Mouse (Mus musculus): ENCODE measurements around the gene Trim14. TPM values are rescaled to one million over a fixed set of nuclear protein-coding genes. Genes with fewer than 3 reads are reported as not detected.

Gene Trim14
- total RNA-seq, 2 experiments from 2014 or later = 0.50 to 0.76 TPM

DNA sequence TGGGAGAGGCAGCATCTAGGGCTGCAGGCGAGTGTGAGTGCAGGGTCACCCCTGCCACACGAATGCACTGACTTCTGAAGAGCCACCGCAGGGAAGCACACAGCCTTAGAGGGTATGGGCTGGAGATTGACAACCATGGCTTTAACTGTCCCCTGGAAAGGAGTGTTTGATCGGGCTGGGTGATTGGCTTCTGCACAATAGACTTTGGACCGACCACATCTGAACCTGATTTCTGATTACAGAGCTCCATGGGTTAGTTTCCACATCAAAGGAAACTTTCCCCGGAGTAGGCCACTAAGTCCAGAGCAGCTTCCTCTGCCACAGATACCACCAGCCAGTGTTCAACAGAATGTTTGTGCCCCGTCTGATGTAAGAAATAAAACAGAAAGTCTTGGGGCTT lies 6.2 kb downstream of the Trim14 start:
- DNase-seq (ENCODE audit: low spot score) = no peak

DNA sequence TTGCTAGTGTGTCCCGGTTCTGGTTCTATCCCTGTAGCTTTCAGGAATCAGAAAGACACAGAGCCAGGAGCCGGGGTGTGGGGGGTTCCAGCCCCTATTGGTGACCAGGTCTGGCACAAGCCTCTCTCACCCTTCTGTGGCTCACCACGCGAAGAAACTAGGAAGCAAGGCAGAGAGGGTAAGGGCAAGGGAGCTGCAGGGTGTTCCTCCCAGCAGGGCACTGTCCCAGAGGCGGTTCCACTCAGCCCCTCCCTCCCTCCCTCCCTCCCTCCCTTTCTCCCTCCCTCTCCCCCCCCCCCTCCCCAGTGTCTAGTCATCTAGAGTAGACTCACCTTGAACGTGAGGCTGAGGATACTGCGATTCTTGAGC lies 8.4 kb downstream of the Trim14 start:
- DNase-seq (ENCODE audit: low spot score) = no peak

DNA sequence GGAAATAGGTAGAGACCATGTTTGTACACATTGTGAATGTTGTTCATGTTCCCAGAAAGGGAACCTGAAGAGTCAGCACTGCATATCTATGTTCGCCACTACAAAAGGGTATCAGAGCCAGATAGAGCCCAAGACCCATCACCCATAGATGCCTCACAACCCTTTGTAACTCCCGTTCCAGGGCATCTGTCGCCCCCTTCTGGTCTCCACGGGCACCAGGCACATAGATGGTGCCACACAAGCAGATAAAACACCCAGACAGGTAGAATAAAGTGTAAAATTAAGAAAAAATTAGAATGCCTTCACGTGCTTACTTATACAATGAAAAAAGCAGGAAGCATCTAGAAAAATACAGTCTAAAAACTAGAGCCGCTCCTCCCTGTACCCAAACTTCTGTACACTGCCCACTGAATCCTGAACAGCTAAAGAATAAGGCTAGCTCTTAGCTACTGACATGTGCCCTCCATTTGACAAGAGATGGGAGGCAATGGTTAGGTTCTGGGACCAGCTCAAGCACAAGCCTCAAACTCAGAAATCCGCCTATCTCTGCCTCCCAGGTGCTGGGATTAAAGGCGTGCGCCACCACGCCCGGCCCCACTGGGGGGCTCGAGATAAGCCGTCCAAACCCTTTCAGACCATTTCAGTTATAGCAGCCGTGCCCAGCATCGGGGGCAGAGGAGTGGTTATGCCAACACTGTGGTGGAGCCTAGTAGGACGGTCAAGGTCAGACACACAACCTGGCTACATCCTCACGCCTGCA lies 9.0 kb downstream of the Trim14 start:
- DNase-seq (ENCODE audit: low spot score) = no peak

DNA sequence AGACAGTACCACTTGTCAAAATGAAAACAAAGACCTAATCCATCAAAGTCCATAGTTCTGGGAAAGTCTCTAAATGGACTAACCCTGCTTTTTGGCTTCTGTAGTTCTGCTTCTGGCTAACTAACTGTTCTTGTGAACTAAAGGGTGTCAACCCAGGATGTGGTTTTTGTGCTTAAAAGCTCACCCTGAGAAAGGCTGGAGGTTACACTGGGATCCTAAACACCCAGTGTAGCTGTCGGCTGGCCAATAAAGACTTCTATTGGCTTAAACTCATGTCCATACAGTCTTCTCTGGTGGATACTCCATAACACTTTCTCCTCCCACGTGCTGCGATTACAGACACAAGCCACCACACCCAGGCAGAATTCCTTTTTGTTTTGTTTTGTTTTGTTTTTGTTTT lies 9.7 kb downstream of the Trim14 start:
- DNase-seq (ENCODE audit: low spot score) = no peak

DNA sequence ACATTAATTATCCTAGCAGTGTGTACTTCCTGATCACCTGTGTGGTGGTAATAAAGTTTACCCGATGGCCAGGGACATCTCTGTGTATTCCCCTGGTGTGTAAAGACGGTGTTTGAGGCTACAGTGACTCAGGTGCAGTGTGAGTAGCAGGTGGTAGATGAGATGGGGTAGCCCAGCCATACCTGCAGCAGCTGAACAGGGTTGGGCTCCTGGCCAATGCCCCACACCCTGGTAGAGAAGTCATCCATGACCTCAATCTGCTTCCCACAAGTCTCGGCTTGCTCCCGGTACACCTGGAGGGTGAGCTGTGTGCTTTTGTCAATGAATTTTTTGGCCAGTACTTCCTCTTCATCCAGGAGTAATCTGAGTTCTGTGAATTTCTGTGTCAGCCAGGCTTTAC lies 12.6 kb downstream of the Trim14 start:
- no peak for DNase-seq (ENCODE audit: low spot score)

DNA sequence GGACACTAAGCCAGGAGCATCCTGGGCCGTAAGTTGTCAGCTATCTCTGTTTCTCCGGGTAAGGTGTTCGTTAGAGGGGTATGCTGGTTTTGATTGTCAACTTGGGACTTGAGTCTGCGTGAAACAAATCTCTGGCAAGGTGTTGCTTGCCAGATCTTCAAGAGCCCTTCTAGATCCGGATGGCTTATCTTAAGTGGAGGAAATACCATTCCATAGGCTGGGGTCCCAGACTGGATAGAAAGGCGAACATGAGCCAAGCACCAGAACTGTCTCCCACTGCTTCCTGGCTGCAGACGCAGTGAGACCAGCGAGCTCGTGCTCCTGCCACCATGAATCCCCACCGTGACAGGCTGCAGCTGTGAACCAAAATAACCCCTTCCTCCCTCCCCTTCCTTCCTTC lies 14.5 kb downstream of the Trim14 start:
- no peak for DNase-seq (ENCODE audit: low spot score)

DNA sequence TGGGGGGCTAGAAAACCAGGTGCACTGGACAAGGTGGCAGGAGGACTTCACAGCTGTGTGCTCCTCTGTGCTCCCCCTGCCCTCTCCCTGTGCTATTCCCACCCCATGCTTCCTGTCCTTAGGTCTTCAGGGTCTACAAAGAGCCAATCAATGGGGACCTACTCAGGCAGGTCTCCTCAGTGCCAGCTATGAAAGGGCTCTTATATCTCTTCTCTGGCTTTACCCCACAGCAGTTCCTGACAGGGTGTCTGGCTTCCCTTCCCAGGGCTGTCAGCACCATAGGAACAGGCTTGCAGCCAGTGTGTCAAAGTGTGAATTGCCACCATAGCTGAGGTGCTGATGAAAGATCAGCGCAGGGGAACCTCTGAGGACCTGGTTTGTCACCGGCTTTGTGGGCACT lies 15.4 kb downstream of the Trim14 start:
- DNase-seq (ENCODE audit: low spot score) = no peak

DNA sequence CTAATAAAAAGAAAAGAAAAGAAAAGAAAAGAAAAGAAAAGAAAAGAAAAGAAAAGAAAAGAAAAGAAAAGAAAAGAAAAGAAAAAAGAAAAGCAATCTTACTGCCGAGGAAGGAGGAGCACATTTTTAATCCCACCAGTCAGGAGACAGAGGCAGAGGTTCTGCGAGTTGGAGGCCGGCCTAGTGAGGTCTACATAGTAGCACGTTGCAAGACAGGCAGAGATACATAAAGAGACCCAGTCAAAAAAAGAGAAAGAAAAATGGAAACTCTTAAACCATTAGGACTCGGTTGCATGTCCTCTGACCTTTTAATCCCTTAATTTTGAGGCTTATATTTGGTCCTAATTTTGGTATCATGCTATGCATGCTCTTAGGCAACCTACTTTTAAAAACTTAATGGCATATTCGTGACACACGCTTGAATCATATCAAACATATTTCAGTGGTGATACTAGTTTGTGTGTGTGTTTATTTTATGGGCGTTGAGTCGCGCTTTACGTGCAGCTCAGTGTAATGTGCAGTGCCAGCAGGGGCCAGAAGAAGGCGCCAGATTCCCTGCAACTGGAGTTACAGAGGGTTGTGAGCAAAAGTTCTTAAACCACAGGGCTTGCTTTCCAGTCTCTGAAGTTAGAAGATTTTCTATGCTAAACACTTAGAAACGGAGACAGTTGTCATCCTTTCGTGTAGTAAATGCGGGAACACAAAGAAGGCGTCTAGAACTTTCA lies 28.0 kb downstream of the Trim14 start:
- peak; percentile 77 for DNase-seq (ENCODE audit: low spot score)

DNA sequence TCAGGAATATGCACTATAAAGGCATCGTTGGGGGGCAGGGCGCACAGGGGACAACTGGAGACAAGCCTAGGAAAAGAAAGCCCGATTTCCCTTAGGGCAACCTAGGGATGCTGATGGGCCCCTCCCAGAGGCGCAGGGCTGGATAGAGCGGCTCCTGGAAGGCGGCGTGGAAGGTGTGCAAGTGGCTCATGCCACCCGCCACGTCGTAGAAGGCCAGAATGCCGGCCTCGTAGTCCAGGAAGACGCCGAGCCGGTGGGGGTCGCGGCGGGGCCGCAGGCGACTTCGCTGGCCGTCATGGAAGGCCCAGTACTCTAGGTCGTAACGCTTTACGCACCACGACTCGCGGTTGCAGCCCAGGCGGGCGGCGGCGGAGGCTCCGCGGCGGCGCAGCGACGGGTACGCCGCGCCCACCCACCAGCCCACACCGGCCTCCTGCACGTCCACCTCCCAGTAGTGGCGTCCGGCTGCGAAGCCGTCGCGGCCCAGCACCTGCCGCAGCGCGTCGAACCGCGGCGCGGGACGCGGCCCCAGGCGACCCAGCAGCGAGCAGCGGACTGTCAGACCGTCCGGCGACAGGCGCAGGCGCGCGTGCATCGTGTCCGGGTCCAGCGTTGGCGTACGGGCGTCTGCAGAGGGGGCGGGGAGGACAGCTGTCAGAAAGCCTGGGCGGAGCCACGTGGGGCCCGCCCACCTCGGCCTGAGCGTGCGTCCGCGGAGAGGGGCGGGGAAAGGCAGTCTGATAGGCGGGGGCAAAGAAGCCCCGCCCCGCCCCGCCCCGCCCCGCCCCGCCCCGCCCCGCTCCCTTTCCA lies 28.9 kb downstream of the Trim14 start:
- peak; percentile 97 for DNase-seq (ENCODE audit: low spot score)

DNA sequence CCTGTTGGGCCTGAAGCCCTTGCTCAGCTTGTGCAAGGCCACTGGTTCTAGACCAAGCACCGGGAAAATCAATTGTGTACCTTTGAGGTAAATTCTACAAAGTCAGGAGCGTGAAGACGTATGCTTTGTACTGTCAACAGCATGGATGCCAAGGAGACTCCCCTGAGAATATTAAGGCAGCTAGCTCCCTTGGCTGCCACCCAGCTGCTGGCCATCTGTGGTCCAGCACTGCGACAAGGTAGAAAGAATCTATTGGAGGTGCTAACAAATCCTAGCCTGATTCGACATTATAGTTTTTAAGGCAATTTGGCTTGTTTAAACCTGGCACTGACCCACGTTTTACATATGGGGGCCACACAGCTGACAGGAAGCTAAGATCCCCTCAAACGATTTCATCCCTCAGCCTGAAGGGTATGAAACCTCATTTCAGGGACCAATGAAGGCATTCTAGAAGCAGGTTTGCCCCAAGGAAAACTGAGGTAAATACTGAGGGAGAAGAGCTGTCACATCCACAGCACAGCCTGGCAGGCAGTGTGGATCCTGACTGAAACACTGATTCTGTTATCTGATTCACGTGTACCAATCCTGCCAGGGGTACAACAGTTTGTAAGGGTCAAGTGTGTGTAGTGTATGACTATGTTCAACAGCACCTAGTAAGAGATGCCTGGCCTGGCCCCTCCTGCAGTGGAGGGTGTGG lies 30.4 kb downstream of the Trim14 start:
- no peak for DNase-seq (ENCODE audit: low spot score)

DNA sequence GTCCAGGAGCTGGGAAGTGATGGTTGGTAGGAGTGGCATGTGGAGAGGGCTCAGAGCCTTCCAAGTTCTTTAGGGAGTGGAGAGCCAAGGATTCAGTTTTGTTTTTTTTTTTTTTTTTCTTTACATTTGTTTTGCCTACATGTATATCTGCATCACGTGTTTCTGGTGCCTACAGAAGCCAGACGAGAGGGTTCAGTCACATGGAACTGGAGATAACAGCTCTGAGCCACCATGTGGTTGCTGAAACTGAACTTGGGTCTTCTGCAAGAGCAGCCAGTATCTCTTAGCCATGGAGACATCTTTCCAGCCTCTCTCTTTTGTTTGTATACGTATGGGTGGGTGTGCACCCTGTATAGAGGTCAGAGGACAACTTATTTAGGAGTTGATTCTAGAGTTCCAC lies 32.1 kb downstream of the Trim14 start:
- DNase-seq (ENCODE audit: low spot score) = no peak

DNA sequence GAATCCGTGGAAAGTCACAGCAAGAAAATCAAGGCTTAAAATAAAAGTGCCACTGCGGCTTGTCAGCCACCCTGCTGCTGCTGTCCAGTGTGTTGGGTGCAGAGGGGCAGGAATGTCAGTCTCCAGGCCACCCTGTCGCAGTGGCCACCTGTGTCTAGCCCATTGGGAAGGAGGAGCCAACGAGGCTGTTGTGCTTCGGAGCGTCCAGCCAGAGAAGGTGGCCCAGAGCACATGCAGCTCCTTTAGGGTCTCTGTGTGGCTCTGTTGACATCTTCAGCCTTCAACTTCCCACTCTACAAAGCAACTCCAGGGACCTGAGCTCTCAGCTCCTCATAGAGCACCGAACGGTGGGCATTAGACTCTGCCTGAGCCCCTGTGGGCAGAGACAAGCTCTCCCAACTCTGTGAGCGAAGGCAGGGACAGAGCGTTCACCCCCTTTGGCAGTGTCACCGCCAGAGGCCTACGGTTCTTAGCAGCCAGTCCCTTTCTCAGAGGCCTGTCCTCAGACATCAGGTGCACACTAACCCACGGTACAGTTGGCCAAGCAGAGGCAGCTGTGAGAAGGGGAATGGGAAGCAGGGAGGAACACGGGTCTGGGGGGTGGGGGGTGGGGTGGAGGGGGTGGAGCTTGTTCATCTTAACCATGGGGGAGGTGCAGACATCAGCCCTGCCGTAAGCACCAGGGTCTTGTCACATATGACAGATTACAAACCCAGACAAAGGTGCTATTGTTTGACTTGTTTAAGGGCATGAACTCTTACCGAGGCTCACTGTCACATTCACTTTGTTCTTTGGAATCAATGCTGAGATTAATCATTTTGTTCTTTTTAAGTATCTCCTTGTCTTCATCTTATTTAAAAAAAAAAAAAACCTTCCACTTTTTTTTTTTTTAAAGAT lies 33.1 kb downstream of the Trim14 start:
- no peak for DNase-seq (ENCODE audit: low spot score)

DNA sequence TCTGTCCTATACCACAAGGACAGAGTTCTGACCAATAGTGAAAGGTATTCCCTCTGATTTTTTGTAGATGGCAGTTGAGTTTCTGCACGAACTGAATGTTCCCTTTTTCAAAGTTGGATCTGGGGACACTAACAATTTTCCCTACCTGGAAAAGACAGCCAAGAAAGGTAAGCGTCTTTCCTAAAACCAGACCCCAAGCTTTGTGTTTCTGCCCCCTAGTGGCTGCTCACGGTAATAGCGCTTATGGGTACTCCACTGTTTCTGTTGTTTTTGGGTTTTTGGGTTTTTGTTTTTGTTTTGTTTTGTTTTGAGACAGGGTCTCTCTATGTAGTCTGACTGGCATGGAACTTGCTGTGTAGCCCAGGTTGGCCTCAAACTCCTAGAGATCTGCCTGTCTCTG lies 37.0 kb downstream of the Trim14 start:
- DNase-seq (ENCODE audit: low spot score) = peak; percentile 47

DNA sequence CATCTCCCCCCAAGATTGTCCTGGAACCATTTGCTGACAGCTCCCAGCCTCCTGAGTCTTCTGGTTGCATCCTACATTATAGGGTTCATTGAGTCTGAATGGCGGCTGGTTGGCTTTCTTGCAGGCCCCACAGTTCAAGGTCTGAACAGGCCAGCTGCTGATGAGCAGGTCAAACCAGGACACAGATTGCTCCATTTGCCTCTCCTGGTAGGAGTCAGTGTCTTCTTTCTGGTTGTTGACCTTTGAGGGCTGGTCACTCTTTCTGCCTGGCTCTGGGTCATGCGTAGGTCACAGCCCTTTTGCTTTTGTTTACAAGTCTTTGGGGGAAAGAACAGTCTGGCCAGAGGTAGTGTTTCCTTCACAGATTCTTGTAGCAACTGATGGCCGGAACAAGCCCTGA lies 37.4 kb downstream of the Trim14 start:
- DNase-seq (ENCODE audit: low spot score) = no peak

DNA sequence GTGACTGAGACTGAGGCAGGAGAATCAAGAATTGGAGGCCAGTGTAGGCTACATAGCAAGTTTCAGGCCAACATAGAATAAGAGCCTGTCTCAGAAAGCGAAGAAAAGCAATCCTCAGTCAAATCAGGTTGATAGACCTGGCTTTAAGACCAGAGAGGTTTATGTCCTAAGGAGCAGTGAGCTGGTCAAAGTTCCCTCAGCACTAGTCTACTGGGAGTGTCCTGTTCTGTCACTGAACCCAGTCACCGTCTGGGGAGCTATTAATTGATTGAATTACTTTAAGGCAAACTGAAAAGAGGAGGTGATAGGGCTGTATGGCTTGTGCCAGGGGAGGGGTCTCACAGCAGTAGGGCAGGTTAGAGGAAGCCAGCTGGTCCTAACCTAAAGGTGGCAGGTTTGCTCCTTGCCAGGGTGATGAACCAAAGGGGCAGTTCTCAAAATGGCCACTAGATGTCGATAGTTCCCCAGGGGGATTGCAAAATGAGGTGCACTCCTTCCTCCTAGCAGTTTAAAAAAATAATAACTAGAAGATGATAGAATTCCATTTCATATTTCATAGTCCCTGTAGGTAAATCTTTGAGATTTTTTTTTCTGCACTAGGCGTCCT lies 38.6 kb downstream of the Trim14 start:
- peak; percentile 85 for DNase-seq (ENCODE audit: low spot score)

DNA sequence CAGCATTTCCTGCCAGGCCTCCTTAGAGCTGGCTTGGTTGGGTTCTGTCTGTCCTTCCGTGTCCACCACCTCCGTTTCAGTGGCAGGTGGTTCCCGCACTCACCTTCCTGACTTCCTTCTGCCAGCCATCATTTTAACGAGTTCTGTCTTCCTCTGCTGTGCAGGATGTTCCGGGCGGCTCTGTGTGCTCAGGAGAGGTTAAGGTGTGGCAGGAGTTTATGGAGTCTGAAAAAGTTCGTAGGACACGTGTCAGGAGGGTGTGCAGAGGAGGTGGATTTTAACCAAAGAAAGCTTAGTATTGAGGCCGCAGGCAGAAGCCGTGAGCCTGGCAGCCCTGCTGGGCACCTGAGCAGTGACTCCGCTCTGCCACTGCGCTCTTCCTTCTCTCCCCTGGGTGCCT lies 40.4 kb downstream of the Trim14 start:
- no peak for DNase-seq (ENCODE audit: low spot score)

DNA sequence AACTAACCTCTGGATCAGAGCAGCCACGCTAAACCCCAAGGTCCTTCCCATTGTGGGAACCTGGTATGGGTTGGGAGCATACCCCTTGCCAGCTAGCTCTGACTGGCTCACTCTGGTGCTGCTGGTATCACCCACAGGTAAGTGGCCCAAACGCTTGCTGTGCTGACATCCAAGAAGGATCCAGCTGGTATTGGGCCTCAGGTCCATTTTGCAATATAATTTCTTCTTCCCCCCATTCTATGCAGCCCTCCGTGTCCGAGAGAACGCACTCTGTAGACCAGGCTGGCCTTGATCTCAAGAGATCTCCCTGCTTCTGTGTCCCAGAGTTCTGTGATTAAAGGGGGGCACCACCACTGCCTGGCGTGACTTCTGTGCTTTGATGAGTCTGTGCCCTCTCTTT lies 42.9 kb downstream of the Trim14 start:
- no peak for DNase-seq (ENCODE audit: low spot score)

DNA sequence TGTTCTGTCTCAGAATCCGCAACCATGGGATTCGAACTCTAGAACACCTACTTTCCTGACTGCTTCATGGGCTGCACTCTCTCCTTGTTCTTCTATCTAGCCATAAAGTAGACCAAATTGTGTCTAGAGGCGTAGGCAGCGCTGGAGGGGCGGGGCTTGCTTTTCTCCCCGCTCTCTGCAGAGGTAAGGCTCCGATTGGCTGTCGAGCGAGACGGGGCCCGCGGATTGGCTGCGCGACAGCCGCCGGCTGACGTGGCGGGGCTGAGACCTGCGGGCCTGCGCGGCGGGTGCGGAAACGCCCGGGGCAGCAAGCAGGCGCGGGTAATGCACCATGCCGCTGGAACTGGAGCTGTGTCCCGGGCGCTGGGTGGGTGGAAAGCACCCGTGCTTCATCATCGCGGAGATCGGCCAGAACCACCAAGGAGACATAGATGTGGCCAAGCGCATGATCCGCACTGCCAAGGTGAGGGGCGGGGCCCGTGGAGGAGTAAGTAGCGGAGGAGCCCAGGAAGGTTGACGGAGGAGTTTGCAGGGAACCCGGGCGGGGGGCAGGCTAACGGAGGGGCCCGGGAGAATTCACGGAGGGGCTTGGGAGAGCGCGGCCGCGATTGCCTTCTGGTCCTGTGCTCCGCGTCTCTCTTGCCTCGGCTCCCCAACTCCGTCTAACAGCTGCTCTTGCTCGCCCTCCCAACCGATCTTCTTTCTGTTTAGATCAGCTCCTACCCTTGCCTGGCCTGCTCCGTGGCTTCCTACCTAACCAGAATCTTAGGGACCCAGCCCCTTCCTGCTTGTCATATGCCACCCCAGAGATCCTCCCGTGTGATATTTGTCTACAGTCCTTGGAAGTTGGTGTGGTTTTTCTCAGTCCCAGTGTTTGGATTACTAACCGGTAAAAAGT lies 46.7 kb downstream of the Trim14 start, which contains the start of gene Nans:
TSS of gene Nans (plus strand) at position 221 of the 898 bp plus-strand sequence.
- peak; percentile 95 for DNase-seq (ENCODE audit: low spot score)

DNA sequence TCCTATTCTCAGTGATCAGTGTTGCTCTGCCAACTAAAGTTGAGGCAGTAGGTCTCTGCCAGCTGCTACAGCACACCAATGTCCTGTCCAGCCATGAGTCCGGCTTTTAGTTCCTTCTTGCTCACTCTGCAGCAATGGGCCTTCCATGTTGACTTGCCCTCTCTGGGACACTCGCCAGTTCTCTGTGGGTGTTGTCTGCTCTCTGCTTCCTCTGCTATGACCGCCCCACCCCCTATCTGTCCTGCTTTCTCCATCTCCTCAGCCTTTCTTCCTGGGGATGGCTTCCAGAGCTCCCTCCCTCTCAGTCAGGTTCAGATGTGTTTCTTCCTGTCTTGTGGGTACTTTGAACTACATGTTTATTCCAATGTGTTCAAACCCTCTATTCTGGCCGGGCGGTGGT lies 48.6 kb downstream of the Trim14 start:
- peak; percentile 67 for DNase-seq (ENCODE audit: low spot score)
